Mouse (Mus musculus) lung, postnatal 0 days (tissue): ENCODE measurements at regions not wholly inside any gene's neighbourhood (a gene's known extent, or its start where the extent isn't known, plus 50 kb on each side); places are given as distances from the start of the nearest gene placed in this dataset.
A peak's percentile ranks its signal among the peaks of the same experiment; 100 is the strongest.

Experiments
- ATAC-seq: fragments of 200-750 bp; cut with Nextera tagmentation; 2 replicates; pipeline ENCODE4 v1.8.0; 2017; ENCODE audit warnings: moderate library complexity
- DNase-seq: peaks from one replicate; pipeline ENCODE4 v3.0.0-alpha.2; 2016; ENCODE audit warnings: low spot score
- H3K27ac ChIP-seq: fragments of 300-500 bp; sonication (generic); 2 replicates; pipeline ENCODE4 v1.5.1; 2014; ENCODE audit warnings: antibody characterized with exemption, mild to moderate bottlenecking, low read length, mixed read lengths
- H3K27me3 ChIP-seq: fragments of 300-500 bp; sonication (generic); replicated peaks from 2 replicates; pipeline ENCODE4 v1.6.1; 2014; ENCODE audit warnings: low read length, mixed read lengths; ENCODE audit not compliant: insufficient read depth
- H3K36me3 ChIP-seq: fragments of 300-500 bp; sonication (generic); 2 replicates; pipeline ENCODE4 v1.6.1; 2014; ENCODE audit warnings: low read length, mixed read lengths; ENCODE audit not compliant: insufficient read depth
- H3K4me1 ChIP-seq: fragments of 300-500 bp; sonication (generic); 2 replicates; pipeline ENCODE4 v1.6.1; 2014; ENCODE audit warnings: antibody characterized with exemption, low read depth, low read length, mixed read lengths; ENCODE audit not compliant: insufficient read depth
- H3K4me2 ChIP-seq: fragments of 300-500 bp; sonication (generic); replicated peaks from 2 replicates; pipeline ENCODE4 v1.6.1; 2014; ENCODE audit warnings: low read depth, mild to moderate bottlenecking, low read length, moderate library complexity, mixed read lengths
- H3K4me3 ChIP-seq: fragments of 300-500 bp; sonication (generic); 2 replicates; pipeline ENCODE4 v1.5.1; 2014; ENCODE audit warnings: low read depth, low read length
- H3K9ac ChIP-seq: fragments of 300-500 bp; sonication (generic); replicated peaks from 2 replicates; pipeline ENCODE4 v1.6.1; 2014; ENCODE audit warnings: low read depth, mild to moderate bottlenecking
- H3K9me3 ChIP-seq: fragments of 300-500 bp; sonication (generic); 2 replicates; pipeline ENCODE4 v1.6.1; 2016; ENCODE audit warnings: low read length, mixed read lengths
- CTCF ChIP-seq: IDR thresholded peaks from 2 replicates; pipeline ENCODE4 v1.5.1; 2016; ENCODE audit warnings: antibody characterized with exemption, mild to moderate bottlenecking
- EP300 ChIP-seq: IDR thresholded peaks from 2 replicates; pipeline ENCODE4 v1.6.1; 2016; ENCODE audit warnings: antibody characterized with exemption, mild to moderate bottlenecking, control low read depth
- WGBS: fragments of 180-500 bp; shearing (Covaris S2); extraction: QIAGEN DNeasy Blood & Tissue Kit; methylation state at CpG from one replicate; pipeline ENCODE4 v1.1.7; 2014; 5-methylcytosine and 5-hydroxymethylcytosine counted together

GRCm38 (mm10) chr2:114935436-114935835 lies 280.7 kb upstream of the Dph6 start:
- ATAC-seq (no peak), DNase-seq (no peak)
- H3K27ac ChIP-seq, result no peak overlapping the region
- no peaks in the 10 kb centered on the region for H3K27me3 ChIP-seq
- no peak overlapping the region for H3K4me3 ChIP-seq
- H3K9ac ChIP-seq, result no peak overlapping the region
- no peaks in the 10 kb centered on the region for H3K9me3 ChIP-seq
- H3K4me2 ChIP-seq, result no peak overlapping the region
- no peaks in the 10 kb centered on the region for H3K4me1 ChIP-seq
- 76% methylated on average over 3 of the region's 3 CpGs for WGBS
- no peaks in the 10 kb centered on the region for H3K36me3 ChIP-seq
- TF ChIP-seq EP300 (no peak), CTCF (no peak)

- H3K4me3 ChIP-seq, result no peak overlapping the region
- H3K4me1 ChIP-seq, result no peaks in the 10 kb centered on the region
- TF ChIP-seq CTCF, result peak; percentile 20; the same call in 1 of the 2 replicates
- no peak for TF ChIP-seq EP300
- no peaks in the 10 kb centered on the region for H3K27me3 ChIP-seq
- DNase-seq (no peak), ATAC-seq (no peak)
- WGBS, result 40% methylated on average over 7 of the region's 7 CpGs
- no peaks in the 10 kb centered on the region for H3K36me3 ChIP-seq
- no peak overlapping the region for H3K4me2 ChIP-seq
- H3K9me3 ChIP-seq, result no peaks in the 10 kb centered on the region
- H3K27ac ChIP-seq, result no peak overlapping the region
- no peak overlapping the region for H3K9ac ChIP-seq
These were observed 283.8 kb upstream of the Dph6 start for GRCm38 (mm10) chr2:114938416-114939147.

GRCm38 (mm10) chr2:114966111-114966510 lies 311.3 kb upstream of the Dph6 start:
- no peak overlapping the region for H3K9ac ChIP-seq
- no peak overlapping the region for H3K4me3 ChIP-seq
- no peak for ATAC-seq
- no peak overlapping the region for H3K27ac ChIP-seq
- no peaks in the 10 kb centered on the region for H3K4me1 ChIP-seq
- no peak for TF ChIP-seq CTCF
- TF ChIP-seq EP300, result no peak
- no peaks in the 10 kb centered on the region for H3K9me3 ChIP-seq
- no peak for DNase-seq
- WGBS, result 56% methylated on average over 3 of the region's 3 CpGs
- H3K4me2 ChIP-seq, result no peak overlapping the region
- no peaks in the 10 kb centered on the region for H3K27me3 ChIP-seq
- H3K36me3 ChIP-seq, result no peaks in the 10 kb centered on the region

- Histone ChIP-seq H3K9me3 (no peaks in the 10 kb centered on the region), H3K36me3 (no peaks in the 10 kb centered on the region), H3K27me3 (no peaks in the 10 kb centered on the region), H3K4me2 (no peak overlapping the region), H3K27ac (no peak overlapping the region), H3K9ac (no peak overlapping the region), H3K4me3 (no peak overlapping the region), H3K4me1 (no peaks in the 10 kb centered on the region)
- WGBS, result 57% methylated on average over 1 of the region's 1 CpGs
- DNase-seq (no peak), ATAC-seq (no peak)
- TF ChIP-seq CTCF, result no peak
- no peak for TF ChIP-seq EP300
These were observed 313.9 kb upstream of the Dph6 start for GRCm38 (mm10) chr2:114968651-114969050.

GRCm38 (mm10) chr2:114993419-114993818 lies 338.7 kb upstream of the Dph6 start:
- TF ChIP-seq EP300, result no peak
- no peak for TF ChIP-seq CTCF
- H3K9me3 ChIP-seq, result no peaks in the 10 kb centered on the region
- no peak overlapping the region for H3K4me3 ChIP-seq
- H3K4me1 ChIP-seq, result no peaks in the 10 kb centered on the region
- H3K9ac ChIP-seq, result no peak overlapping the region
- H3K36me3 ChIP-seq, result no peaks in the 10 kb centered on the region
- ATAC-seq, result no peak
- no peaks in the 10 kb centered on the region for H3K27me3 ChIP-seq
- H3K4me2 ChIP-seq, result no peak overlapping the region
- H3K27ac ChIP-seq, result no peak overlapping the region
- DNase-seq, result no peak

- 66% methylated on average over 2 of the region's 2 CpGs for WGBS
- Histone ChIP-seq H3K4me1 (no peaks in the 10 kb centered on the region), H3K36me3 (no peaks in the 10 kb centered on the region), H3K4me3 (no peak overlapping the region), H3K27ac (no peak overlapping the region), H3K9me3 (no peaks in the 10 kb centered on the region), H3K9ac (no peak overlapping the region), H3K4me2 (no peak overlapping the region), H3K27me3 (no peaks in the 10 kb centered on the region)
- no peak for TF ChIP-seq EP300
- no peak for TF ChIP-seq CTCF
- ATAC-seq, result no peak
- no peak for DNase-seq
These were observed 339.1 kb upstream of the Dph6 start for GRCm38 (mm10) chr2:114993882-114994281.
